Mouse (Mus musculus) embryonic facial prominence, embryonic 11.5 days (tissue): Measurements from ENCODE around the gene Ece1. TPM values are rescaled to one million over a fixed set of nuclear protein-coding genes. Genes with fewer than 3 reads are reported as not detected.
A peak's percentile ranks its signal among the peaks of the same experiment; 100 is the strongest.

Experiments used
- ATAC-seq: fragments of 200-750 bp; cut with Nextera tagmentation; replicated peaks from 2 replicates; pipeline ENCODE4 v1.8.0; 2017; ENCODE audit warnings: low read depth; ENCODE audit not compliant: insufficient number of reproducible peaks, low FRiP score, low TSS enrichment
- DNase-seq: peaks from one replicate; pipeline ENCODE4 v3.0.0-alpha.2; 2015; ENCODE audit warnings: low spot score
- H3K27ac ChIP-seq: fragments of 300-500 bp; sonication (generic); replicated peaks from 2 replicates; pipeline ENCODE4 v1.5.1; 2014; ENCODE audit warnings: mild to moderate bottlenecking, low read depth, low read length, control low read depth
- H3K27me3 ChIP-seq: fragments of 300-500 bp; sonication (generic); 2 replicates; pipeline ENCODE4 v1.6.1; 2014; ENCODE audit warnings: mild to moderate bottlenecking, low read length, moderate library complexity, mixed read lengths; ENCODE audit not compliant: control insufficient read depth, insufficient read depth
- H3K36me3 ChIP-seq: fragments of 300-500 bp; sonication (generic); replicated peaks from 2 replicates; pipeline ENCODE4 v1.6.1; 2014; ENCODE audit warnings: low read depth, mild to moderate bottlenecking, low read length, moderate library complexity, mixed read lengths; ENCODE audit not compliant: control insufficient read depth, insufficient read depth
- H3K4me1 ChIP-seq: fragments of 300-500 bp; sonication (generic); 2 replicates; pipeline ENCODE4 v1.6.1; 2014; ENCODE audit warnings: low read length, mixed read lengths; ENCODE audit not compliant: control insufficient read depth, insufficient read depth
- H3K4me2 ChIP-seq: fragments of 300-500 bp; sonication (generic); 2 replicates; pipeline ENCODE4 v1.6.1; 2014; ENCODE audit warnings: low read depth, mild to moderate bottlenecking, control low read depth, low read length, moderate library complexity
- H3K4me3 ChIP-seq: fragments of 300-500 bp; sonication (generic); 2 replicates; pipeline ENCODE4 v1.5.1; 2014; ENCODE audit warnings: low read depth, low read length, control low read depth
- H3K9ac ChIP-seq: fragments of 300-500 bp; sonication (generic); replicated peaks from 2 replicates; pipeline ENCODE4 v1.6.1; 2014; ENCODE audit warnings: mild to moderate bottlenecking, control low read depth, low read length
- H3K9me3 ChIP-seq: fragments of 300-500 bp; sonication (generic); replicated peaks from 2 replicates; pipeline ENCODE4 v1.6.1; 2016; ENCODE audit warnings: mild to moderate bottlenecking, low read length, inconsistent platforms, mixed read lengths; ENCODE audit not compliant: control insufficient read depth
- WGBS: fragments of 180-500 bp; shearing (Covaris S2); extraction: QIAGEN DNeasy Blood & Tissue Kit; methylation state at CpG from one replicate; pipeline ENCODE4 v1.1.7; 2014; 5-methylcytosine and 5-hydroxymethylcytosine counted together
- polyA plus RNA-seq: library from polyadenylated mRNA; unstranded; fragments of >200 nt; fragmentation: Nextera tagmentation; extraction: Ambion mirVana; gene quantifications from 2 replicates; pipeline ENCODE4 v1.2.1, GENCODE M21; 2014

Ece1 gene
- polyA plus RNA-seq, 1 experiment from 2014 or later, result 32.2 TPM

GRCm38 (mm10) chr4:137887993-137888388 is 26.0 kb downstream of the Ece1 start:
- H3K9ac ChIP-seq, result no peak overlapping the region
- H3K9me3 ChIP-seq, result no peaks in the 10 kb centered on the region
- H3K36me3 ChIP-seq, result no peaks in the 10 kb centered on the region
- no peak overlapping the region for H3K27ac ChIP-seq
- H3K4me1 ChIP-seq, result peaks cover 3% of the 10 kb centered on the region
- DNase-seq (no peak), ATAC-seq (no peak)
- H3K4me2 ChIP-seq, result no peak overlapping the region
- WGBS, result 68% methylated on average over 8 of the region's 8 CpGs
- no peak overlapping the region for H3K4me3 ChIP-seq
- H3K27me3 ChIP-seq, result no peaks in the 10 kb centered on the region

DNA sequence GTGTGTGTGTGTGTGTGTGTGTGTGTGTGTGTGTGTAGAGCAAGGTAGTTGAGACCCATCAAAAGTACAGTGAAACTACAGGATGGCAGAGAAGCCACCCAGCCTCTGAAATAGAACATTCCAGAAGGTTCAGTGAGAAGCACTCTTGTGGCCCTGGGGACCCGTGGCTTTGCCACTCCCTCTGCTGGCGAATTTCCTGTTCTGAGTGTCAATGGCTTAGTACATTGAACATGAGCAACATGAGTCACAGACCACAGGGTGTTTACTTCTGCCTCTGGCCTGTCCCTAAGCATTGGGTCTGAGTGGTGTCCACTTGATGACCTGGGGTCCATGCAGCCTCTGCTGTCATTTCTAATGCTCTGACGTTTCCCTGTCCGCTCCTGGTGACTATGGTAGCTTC is 28.6 kb downstream of the Ece1 start:
- Histone ChIP-seq H3K4me2 (no peak overlapping the region), H3K27ac (no peak overlapping the region), H3K9ac (no peak overlapping the region), H3K36me3 (no peaks in the 10 kb centered on the region), H3K27me3 (no peaks in the 10 kb centered on the region), H3K4me1 (peaks cover 3% of the 10 kb centered on the region), H3K9me3 (no peaks in the 10 kb centered on the region), H3K4me3 (no peak overlapping the region)
- WGBS, result 83% methylated on average over 4 of the region's 4 CpGs
- no peak for ATAC-seq
- DNase-seq, result no peak

DNA sequence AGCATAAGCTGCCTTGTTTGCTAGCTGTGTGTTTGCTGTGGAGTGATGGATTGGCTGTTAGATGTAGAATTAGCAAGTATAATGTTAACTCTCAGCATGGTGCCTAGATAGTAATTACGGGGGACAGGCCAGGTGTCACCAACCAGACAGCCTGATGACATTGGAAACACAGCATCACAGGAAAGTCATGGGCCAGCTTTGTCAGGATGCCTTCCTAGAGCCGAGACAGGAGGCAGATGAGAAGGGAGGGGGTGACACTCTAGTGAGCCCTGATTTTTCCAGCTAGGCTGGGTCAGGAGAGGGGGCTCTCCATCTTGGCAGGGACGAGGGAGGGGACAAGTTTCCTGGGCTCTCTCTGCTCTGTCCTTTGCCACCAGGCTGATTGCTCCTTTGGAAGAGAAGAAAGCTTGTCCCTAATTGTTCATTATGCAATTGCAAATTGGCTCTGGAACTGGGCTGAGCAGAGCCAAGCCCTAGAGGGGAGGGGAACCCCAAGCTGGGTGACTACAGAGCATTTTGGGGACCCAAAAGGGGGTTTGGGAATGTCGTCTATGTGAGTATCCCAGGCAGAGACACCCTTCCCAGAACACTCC is 29.6 kb downstream of the Ece1 start:
- Histone ChIP-seq H3K4me2 (no peak overlapping the region), H3K4me3 (no peak overlapping the region), H3K36me3 (no peaks in the 10 kb centered on the region), H3K4me1 (peaks cover 8% of the 10 kb centered on the region), H3K27me3 (no peaks in the 10 kb centered on the region), H3K9ac (no peak overlapping the region), H3K27ac (no peak overlapping the region), H3K9me3 (no peaks in the 10 kb centered on the region)
- WGBS, result 31% methylated on average over 4 of the region's 4 CpGs
- DNase-seq, result no peak
- ATAC-seq, result no peak

GRCm38 (mm10) chr4:137892713-137893242 is 30.7 kb downstream of the Ece1 start:
- H3K4me1 ChIP-seq, result peaks cover 16% of the 10 kb centered on the region

DNA sequence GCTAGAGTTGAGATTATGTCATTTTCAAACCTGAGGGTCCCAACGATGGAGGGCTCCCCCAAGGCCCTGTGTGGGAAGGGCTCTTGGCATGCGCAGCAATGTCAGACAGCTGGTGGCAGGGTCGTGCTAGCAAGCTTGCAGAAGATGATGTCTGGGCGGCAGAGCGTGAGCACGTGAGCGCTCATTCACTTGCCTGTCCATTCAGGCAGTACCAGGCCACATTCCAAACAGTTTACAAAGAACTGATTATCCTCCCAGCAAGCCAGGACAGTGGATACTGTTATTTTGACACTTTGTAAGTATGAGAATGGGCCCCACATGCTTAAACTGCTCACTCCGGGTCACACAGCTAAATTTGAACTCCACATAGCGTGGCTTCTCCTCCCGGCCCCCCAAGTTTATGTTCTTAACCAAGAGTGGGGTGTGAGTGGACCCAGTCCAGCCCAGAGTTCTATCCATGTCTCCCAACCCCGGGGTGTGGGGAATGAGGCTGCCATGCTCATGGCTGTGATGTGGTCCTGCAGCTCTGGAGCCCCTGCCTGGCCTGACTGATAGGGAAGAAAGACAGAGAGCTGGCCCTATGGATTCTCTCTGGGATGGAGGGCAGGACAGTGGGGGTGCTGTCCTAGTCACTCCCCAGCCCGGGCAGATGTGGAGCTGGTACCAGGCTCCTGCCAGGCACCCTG is 34.7 kb downstream of the Ece1 start:
- Histone ChIP-seq H3K9ac (peak overlapping the region; percentile 23; the same call in 1 of the 2 replicates), H3K27ac (peak overlapping the region; percentile 36; the same call in 1 of the 2 replicates), H3K27me3 (no peaks in the 10 kb centered on the region), H3K4me3 (no peak overlapping the region), H3K4me1 (peaks cover 16% of the 10 kb centered on the region), H3K4me2 (no peak overlapping the region), H3K36me3 (no peaks in the 10 kb centered on the region), H3K9me3 (no peaks in the 10 kb centered on the region)
- peak; percentile 56 for DNase-seq
- no peak for ATAC-seq
- 21% methylated on average over 12 of the region's 12 CpGs for WGBS

More at GRCm38 (mm10) chr4:137892713-137893242, 30.7 kb downstream of the Ece1 start:
- Histone ChIP-seq H3K4me2 (peak overlapping the region; percentile 23), H3K4me3 (no peak overlapping the region), H3K9ac (no peak overlapping the region), H3K27ac (peak overlapping the region; percentile 63; the same call in 1 of the 2 replicates), H3K27me3 (no peaks in the 10 kb centered on the region), H3K36me3 (no peaks in the 10 kb centered on the region), H3K9me3 (no peaks in the 10 kb centered on the region)
- WGBS, result 10% methylated on average over 11 of the region's 11 CpGs
- ATAC-seq (peak; percentile 78), DNase-seq (peak; percentile 91)

DNA sequence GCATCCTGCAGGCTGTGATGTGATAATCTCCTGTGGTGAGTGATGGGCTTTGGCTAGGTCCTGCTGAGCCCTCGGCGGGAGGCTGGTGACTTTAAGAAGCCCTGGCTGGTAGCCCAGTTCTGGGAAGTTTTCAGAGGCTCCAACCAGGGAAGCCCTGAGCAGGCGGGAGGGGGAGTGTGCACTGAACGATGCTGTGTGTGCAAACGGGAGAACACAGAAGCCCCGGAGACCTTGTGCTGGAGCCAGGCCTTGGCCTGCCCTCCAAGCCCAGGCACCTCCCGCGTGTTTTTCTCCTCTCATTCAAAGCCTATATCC is 35.2 kb downstream of the Ece1 start:
- H3K4me1 ChIP-seq, result peaks cover 16% of the 10 kb centered on the region
- H3K36me3 ChIP-seq, result no peaks in the 10 kb centered on the region
- no peak overlapping the region for H3K9ac ChIP-seq
- H3K9me3 ChIP-seq, result no peaks in the 10 kb centered on the region
- 19% methylated on average over 8 of the region's 8 CpGs for WGBS
- no peak overlapping the region for H3K4me3 ChIP-seq
- no peaks in the 10 kb centered on the region for H3K27me3 ChIP-seq
- H3K27ac ChIP-seq, result peak overlapping the region; percentile 36; the same call in 1 of the 2 replicates
- H3K4me2 ChIP-seq, result no peak overlapping the region
- no peak for ATAC-seq
- peak; percentile 26 for DNase-seq

DNA sequence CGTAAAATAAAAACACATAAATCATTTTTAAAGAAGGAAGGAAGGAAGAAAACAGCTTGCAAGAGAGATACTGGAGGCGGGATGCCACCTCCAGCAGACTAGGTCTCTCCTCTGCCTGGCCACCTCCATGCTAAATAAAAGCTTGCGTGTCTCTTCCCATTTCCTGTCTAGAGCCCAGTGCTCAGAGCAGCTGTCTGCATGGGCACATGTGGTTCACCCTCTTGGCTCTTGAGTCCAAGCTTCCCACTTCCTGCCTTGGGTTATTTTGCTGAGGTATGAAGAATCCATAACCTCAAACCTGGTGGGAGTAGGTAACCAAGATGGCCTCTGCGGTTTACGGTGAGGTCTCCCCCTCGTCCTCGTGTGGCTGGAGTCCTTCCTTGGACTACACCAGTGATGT is 36.5 kb downstream of the Ece1 start:
- no peak for ATAC-seq
- no peak overlapping the region for H3K9ac ChIP-seq
- H3K27me3 ChIP-seq, result no peaks in the 10 kb centered on the region
- H3K4me3 ChIP-seq, result no peak overlapping the region
- no peak overlapping the region for H3K4me2 ChIP-seq
- no peaks in the 10 kb centered on the region for H3K9me3 ChIP-seq
- WGBS, result 89% methylated on average over 7 of the region's 7 CpGs
- no peak overlapping the region for H3K27ac ChIP-seq
- peaks cover 12% of the 10 kb centered on the region for H3K4me1 ChIP-seq
- DNase-seq, result no peak
- no peaks in the 10 kb centered on the region for H3K36me3 ChIP-seq

GRCm38 (mm10) chr4:137902268-137902667 is 40.2 kb downstream of the Ece1 start:
- WGBS, result 82% methylated on average over 13 of the region's 13 CpGs
- no peak overlapping the region for H3K4me3 ChIP-seq
- no peaks in the 10 kb centered on the region for H3K36me3 ChIP-seq
- DNase-seq (no peak), ATAC-seq (no peak)
- H3K27ac ChIP-seq, result no peak overlapping the region
- H3K4me1 ChIP-seq, result peaks cover 2% of the 10 kb centered on the region; the same call in 1 of the 2 replicates
- no peaks in the 10 kb centered on the region for H3K27me3 ChIP-seq
- no peak overlapping the region for H3K9ac ChIP-seq
- no peak overlapping the region for H3K4me2 ChIP-seq
- no peaks in the 10 kb centered on the region for H3K9me3 ChIP-seq
